Mouse (Mus musculus): Measurements from ENCODE around the gene Spsb3. TPM values are rescaled to one million over a fixed set of nuclear protein-coding genes. Genes with fewer than 3 reads are reported as not detected.

The Spsb3 gene
- polyA plus RNA-seq, 1 experiment = 55.5 TPM

DNA sequence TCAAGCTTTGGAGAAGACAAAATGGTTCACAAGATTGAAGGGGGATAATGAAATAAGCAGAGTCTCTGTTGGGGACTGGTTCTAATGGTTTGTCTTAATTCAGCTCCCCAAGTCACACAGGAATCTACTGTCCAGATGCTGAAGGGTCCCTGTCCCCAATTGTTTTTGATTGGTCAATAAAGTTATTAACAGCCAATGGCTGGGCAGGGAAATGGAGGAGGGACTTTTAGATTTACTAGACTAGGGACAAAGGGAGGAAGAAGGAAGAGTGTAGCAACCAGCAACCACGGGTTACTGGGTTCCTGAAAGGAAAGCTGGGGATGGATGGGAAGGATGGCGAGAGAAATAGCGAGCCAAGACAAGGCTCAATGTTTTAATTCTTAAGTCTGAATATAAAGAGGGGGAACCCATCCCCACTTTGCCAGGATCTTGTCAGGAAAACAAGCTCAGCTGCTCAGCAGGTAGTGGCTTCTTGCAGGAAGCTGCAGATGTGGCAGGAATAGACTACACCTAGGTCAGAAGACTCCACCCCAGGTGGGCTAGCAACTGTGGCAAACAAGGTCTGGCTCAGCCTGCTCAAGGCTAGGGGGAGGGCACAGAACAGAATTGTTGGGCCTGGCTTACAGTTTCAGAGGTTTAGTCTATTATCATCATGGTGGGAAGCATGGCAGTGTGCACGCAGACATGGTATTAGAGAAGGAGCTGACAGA lies 12.6 kb upstream of the Spsb3 start:
- Histone ChIP-seq H3K36me3 (ENCODE audit: control insufficient read depth, insufficient read depth, low read length) (no peaks in the 10 kb centered on the region), H3K4me3 (ENCODE audit: insufficient read depth, low read depth, low read length) (no peak overlapping the region), H3K4me1 (ENCODE audit: control insufficient read depth, insufficient read depth, low read length) (peaks cover 16% of the 10 kb centered on the region), H3K27me3 (replicated peaks; ENCODE audit: control insufficient read depth, insufficient read depth, low read length) (no peaks in the 10 kb centered on the region), H3K27ac (ENCODE audit: insufficient read depth, low read depth, low read length) (no peak overlapping the region)
- TF ChIP-seq CTCF (conservative IDR thresholded peaks at IDR 0.05; ENCODE audit: insufficient read depth, insufficient read length, low read depth, low read length) (no peak), POLR2A (IDR thresholded peaks at IDR 0.05; ENCODE audit: low read depth, low read length) (no peak)
- 64% methylated on average over 4 of the region's 4 CpGs for WGBS
- DNase-seq = no peak

DNA sequence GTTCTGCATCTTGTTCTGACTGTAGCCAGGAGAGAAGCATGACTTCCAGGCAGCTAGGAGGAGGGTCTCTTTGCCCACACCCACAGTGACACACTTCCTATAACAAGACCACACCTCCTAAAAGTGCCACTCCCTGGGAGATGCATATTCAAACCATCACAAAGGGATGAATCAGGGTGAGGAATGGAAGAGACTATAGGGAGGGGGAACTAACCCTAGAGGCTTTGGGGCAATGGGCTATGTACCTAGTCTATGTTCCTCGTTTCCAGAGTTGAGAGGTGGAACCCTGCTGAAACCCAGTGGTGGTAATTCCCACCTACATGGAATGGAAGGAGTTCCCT lies 12.1 kb upstream of the Spsb3 start:
- 73% methylated on average over 1 of the region's 1 CpGs for WGBS
- Histone ChIP-seq H3K4me1 (ENCODE audit: control insufficient read depth, insufficient read depth, low read length) (peaks cover 20% of the 10 kb centered on the region), H3K36me3 (ENCODE audit: control insufficient read depth, insufficient read depth, low read length) (no peaks in the 10 kb centered on the region), H3K27me3 (replicated peaks; ENCODE audit: control insufficient read depth, insufficient read depth, low read length) (no peaks in the 10 kb centered on the region), H3K27ac (ENCODE audit: insufficient read depth, low read depth, low read length) (no peak overlapping the region), H3K4me3 (ENCODE audit: insufficient read depth, low read depth, low read length) (no peak overlapping the region)
- TF ChIP-seq POLR2A (IDR thresholded peaks at IDR 0.05; ENCODE audit: low read depth, low read length) = no peak
- TF ChIP-seq CTCF (conservative IDR thresholded peaks at IDR 0.05; ENCODE audit: insufficient read depth, insufficient read length, low read depth, low read length) = no peak
- DNase-seq = no peak

DNA sequence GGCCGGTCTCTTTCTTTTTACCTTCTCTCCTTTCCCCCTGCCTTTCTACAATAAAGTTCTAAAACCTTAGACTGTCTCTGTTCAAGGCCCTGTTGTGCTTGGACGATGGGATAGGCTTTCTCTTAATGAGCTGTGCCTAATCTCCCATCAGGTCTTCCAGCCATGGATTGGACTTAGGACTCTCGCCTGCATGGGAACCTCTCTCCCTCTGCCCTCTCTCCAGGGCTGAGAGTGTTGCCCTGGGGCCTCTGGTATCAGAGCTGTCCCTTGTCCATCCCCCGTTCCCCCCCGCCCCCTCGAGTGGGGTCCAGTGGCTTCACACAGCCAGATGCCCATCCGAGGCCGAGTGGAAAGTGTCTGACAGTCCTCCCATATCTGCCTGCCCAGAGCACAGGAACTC lies 11.5 kb upstream of the Spsb3 start:
- peaks cover 15% of the 10 kb centered on the region for H3K4me1 ChIP-seq (ENCODE audit: control insufficient read depth, insufficient read depth, low read length)
- WGBS = 56% methylated on average over 8 of the region's 8 CpGs
- no peak overlapping the region for H3K4me3 ChIP-seq (ENCODE audit: insufficient read depth, low read depth, low read length)
- no peak overlapping the region for H3K27ac ChIP-seq (ENCODE audit: insufficient read depth, low read depth, low read length)
- H3K27me3 ChIP-seq (replicated peaks; ENCODE audit: control insufficient read depth, insufficient read depth, low read length) = no peaks in the 10 kb centered on the region
- TF ChIP-seq CTCF (conservative IDR thresholded peaks at IDR 0.05; ENCODE audit: insufficient read depth, insufficient read length, low read depth, low read length) = no peak
- TF ChIP-seq POLR2A (IDR thresholded peaks at IDR 0.05; ENCODE audit: low read depth, low read length) = no peak
- no peaks in the 10 kb centered on the region for H3K36me3 ChIP-seq (ENCODE audit: control insufficient read depth, insufficient read depth, low read length)
- DNase-seq = peak; percentile 52

DNA sequence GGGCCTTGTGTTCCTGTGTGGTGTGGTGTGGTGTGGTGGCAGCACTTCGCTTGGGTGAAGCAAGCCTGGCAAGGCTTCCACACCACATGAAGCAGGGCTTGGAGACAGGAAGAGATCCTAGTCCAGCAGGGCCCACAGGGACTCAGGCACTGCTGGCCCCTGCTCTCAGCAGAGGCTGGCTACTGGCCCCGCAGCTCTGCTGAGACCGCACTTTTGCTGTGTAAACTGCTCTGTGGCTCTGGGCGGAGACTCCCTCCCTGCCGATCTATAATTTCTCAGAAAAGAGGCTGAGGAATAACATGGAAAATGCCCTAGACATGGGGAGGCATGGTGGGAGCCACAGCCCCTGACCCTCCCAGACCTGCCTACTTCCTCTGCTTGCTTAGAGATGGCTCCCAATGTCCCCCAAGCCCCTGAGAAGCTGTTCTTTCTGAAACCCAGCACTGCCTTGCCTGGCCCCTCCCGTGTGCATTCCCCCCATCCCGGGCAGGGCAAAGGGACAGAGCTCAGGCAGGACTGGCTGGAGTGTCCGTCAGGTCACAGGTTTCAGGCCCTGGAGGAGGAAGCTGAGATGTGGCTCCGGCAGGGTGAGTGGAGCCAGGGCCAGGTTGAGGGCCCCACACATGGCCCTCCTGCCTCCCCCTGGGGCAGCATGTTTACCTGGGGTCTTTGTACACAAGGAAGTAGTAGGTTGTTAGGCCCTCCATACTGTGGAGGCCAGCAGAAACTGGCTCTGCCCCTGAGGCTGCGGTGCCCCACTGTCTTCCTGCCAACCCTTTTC lies 8.9 kb upstream of the Spsb3 start:
- DNase-seq = peak; percentile 90
- no peak for TF ChIP-seq CTCF (conservative IDR thresholded peaks at IDR 0.05; ENCODE audit: insufficient read depth, insufficient read length, low read depth, low read length)
- peak; percentile 7 for TF ChIP-seq POLR2A (IDR thresholded peaks at IDR 0.05; ENCODE audit: low read depth, low read length)
- Histone ChIP-seq H3K27me3 (replicated peaks; ENCODE audit: control insufficient read depth, insufficient read depth, low read length) (no peaks in the 10 kb centered on the region), H3K36me3 (ENCODE audit: control insufficient read depth, insufficient read depth, low read length) (no peaks in the 10 kb centered on the region), H3K4me3 (ENCODE audit: insufficient read depth, low read depth, low read length) (peak overlapping the region; percentile 5; the same call in 1 of the 2 replicates), H3K4me1 (ENCODE audit: control insufficient read depth, insufficient read depth, low read length) (peaks cover 23% of the 10 kb centered on the region), H3K27ac (ENCODE audit: insufficient read depth, low read depth, low read length) (peak overlapping the region; percentile 92)
- WGBS = 31% methylated on average over 10 of the region's 10 CpGs

GRCm38 (mm10) chr17:24878117-24878397 lies 8.4 kb upstream of the Spsb3 start:
- DNase-seq = peak; percentile 96

GRCm38 (mm10) chr17:24878531-24878930 lies 7.9 kb upstream of the Spsb3 start:
- Histone ChIP-seq H3K36me3 (ENCODE audit: control insufficient read depth, insufficient read depth, low read length) (no peaks in the 10 kb centered on the region), H3K27ac (ENCODE audit: insufficient read depth, low read depth, low read length) (peak overlapping the region; percentile 92), H3K27me3 (replicated peaks; ENCODE audit: control insufficient read depth, insufficient read depth, low read length) (no peaks in the 10 kb centered on the region), H3K4me1 (ENCODE audit: control insufficient read depth, insufficient read depth, low read length) (peaks cover 23% of the 10 kb centered on the region), H3K4me3 (ENCODE audit: insufficient read depth, low read depth, low read length) (no peak overlapping the region)
- no peak for TF ChIP-seq CTCF (conservative IDR thresholded peaks at IDR 0.05; ENCODE audit: insufficient read depth, insufficient read length, low read depth, low read length)
- TF ChIP-seq POLR2A (IDR thresholded peaks at IDR 0.05; ENCODE audit: low read depth, low read length) = no peak
- DNase-seq = peak; percentile 56
- WGBS = 55% methylated on average over 8 of the region's 8 CpGs

More at GRCm38 (mm10) chr17:24878117-24878397, 8.4 kb upstream of the Spsb3 start:
- Histone ChIP-seq H3K36me3 (ENCODE audit: control insufficient read depth, insufficient read depth, low read length) (no peaks in the 10 kb centered on the region), H3K4me3 (ENCODE audit: insufficient read depth, low read depth, low read length) (no peak overlapping the region), H3K4me1 (ENCODE audit: control insufficient read depth, insufficient read depth, low read length) (peaks cover 23% of the 10 kb centered on the region), H3K27ac (ENCODE audit: insufficient read depth, low read depth, low read length) (peak overlapping the region; percentile 92), H3K27me3 (replicated peaks; ENCODE audit: control insufficient read depth, insufficient read depth, low read length) (no peaks in the 10 kb centered on the region)
- TF ChIP-seq POLR2A (IDR thresholded peaks at IDR 0.05; ENCODE audit: low read depth, low read length) = no peak
- no peak for TF ChIP-seq CTCF (conservative IDR thresholded peaks at IDR 0.05; ENCODE audit: insufficient read depth, insufficient read length, low read depth, low read length)
- WGBS = 15% methylated on average over 5 of the region's 5 CpGs

DNA sequence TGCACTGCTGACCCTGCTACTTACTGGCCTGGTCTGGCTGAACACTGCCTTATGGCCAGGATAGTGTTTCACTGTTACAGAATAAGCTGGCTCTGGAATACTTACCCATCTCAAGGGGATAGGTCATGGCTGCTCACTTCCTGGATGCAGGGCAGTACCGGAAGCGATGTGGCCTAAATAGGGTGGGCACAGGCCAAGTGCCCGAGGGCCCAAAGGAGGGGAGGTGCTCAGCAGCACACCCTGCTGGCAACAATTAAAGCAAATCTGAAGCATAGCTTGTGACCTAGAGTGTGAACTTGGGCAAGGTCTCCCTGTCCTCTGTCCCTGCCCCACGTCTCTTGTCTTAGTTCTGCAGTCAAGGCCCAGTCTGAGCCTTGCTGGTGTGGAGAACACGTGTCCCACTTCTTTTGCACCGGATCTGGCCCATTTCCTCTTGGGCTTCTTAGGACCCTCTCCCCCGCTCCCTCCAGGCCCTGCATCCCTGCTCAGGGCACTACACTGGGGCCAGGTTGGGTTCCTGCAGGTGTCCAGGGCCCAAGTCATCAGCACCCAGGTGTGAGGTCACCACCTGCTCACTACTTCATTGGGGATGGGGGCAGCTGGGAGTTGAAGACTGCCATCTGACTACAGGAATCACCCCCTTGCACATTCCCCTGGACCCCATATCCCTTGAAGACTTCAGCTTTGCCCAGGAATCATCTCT lies 4.6 kb upstream of the Spsb3 start:
- H3K27me3 ChIP-seq (replicated peaks; ENCODE audit: control insufficient read depth, insufficient read depth, low read length) = no peaks in the 10 kb centered on the region
- no peaks in the 10 kb centered on the region for H3K36me3 ChIP-seq (ENCODE audit: control insufficient read depth, insufficient read depth, low read length)
- TF ChIP-seq POLR2A (IDR thresholded peaks at IDR 0.05; ENCODE audit: low read depth, low read length) = no peak
- peak; percentile 70 for TF ChIP-seq CTCF (conservative IDR thresholded peaks at IDR 0.05; ENCODE audit: insufficient read depth, insufficient read length, low read depth, low read length)
- DNase-seq = peak; percentile 64
- H3K27ac ChIP-seq (ENCODE audit: insufficient read depth, low read depth, low read length) = no peak overlapping the region
- peaks cover 22% of the 10 kb centered on the region for H3K4me1 ChIP-seq (ENCODE audit: control insufficient read depth, insufficient read depth, low read length)
- 35% methylated on average over 7 of the region's 7 CpGs for WGBS
- no peak overlapping the region for H3K4me3 ChIP-seq (ENCODE audit: insufficient read depth, low read depth, low read length)

All from kidney, adult 2 months (tissue).